Mouse (Mus musculus) c-Kit-positive CD71-negative TER-119-negative erythroid progenitor cells, embryonic 14.5 days (primary cell): ENCODE data around the gene Wdr81.
A peak's percentile ranks its signal among the peaks of the same experiment; 100 is the strongest.
"Not testable (repeated sequence)": the region's sequence is repeated elsewhere in the genome, so short reads cannot be mapped to it uniquely, and the experiment has no call there.

Source experiments
- DNase-seq: peaks from one replicate; pipeline ENCODE4 v3.0.0-alpha.2; 2013; ENCODE audit warnings: low read depth

Wdr81 gene

DNA sequence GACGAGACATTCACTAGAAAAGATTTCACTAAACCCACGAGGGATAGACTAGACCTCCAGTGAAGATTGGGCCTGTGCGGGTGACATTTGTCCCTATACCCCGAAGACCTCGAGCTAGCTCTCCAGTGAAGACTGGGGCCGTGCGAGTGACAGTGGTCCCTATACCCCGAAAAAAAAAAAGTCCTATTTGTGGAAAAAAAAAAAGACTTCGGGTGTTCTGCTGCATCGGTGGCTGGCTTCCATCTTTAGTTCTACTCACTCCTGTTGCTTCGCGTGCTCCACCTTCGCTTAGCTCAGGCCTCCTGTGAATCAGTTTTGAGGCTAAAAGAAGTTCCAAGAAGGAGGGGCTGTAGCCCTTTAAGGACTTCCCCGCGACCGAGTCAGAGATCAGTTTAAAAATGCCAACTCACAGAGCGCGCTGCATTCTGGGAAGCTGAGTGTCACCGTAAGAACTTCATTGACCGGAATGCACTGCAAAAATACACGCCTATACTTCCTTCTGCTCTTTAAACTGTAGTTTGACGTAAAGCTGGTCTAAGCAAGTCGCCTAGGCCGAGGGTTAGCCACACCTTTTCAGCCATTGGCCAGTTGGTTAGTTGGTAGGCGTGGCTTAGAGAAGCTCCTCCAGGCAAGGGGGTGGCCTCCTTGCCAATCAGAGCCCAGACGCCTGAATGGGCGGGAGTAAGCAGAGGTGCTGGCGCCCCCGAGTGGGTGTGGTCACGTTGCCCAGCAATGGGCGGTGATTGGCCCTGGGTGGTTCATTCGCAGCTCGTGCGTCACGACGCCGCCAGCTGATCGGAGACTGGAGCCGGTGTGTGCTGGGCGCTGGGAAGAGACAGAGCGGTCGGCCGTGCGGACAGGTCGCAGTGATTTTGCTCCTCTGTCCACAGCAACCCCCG lies 6.6 kb upstream of the Wdr81 start, which contains the start of gene Tlcd2:
TSS of gene Tlcd2 (plus strand) at position 872 of the 899 bp plus-strand sequence.
- DNase-seq = peak; percentile 99

DNA sequence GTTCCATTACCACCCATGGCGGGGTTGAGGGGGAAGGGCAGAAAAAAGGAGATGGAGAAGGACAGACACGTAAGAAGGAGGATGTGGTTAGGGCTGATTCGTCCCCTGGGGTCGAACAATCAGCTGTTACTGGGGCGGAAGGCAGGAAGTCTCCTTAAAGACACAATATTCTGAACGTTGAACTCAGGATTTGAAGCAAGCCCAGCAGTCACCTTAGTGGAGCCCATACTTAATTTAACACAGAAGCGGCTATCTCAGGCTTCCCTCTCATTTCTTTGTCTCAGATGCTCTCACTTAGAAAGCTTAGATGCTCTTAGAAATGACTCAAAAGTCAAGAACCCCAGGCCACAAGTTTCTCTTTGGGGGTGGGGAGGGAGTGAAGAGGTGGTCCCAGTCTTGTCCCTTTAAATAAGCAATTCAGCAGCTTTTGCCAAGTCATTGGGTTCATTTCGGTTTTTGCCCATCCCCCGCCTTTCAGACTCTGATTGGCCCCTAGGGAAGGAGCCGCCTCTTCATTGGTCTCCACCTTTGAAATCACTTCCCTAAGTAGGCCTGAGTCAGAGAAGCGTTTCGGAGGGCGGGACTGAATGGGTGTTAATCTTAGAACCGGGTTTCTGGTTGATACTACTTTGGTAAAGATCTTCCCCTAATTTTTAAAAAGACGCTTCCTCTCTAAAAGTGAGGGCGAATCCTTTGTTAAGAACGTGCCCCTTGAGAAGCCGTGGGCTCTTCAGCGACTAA lies 5.8 kb upstream of the Wdr81 start:
- peak; percentile 94 for DNase-seq

DNA sequence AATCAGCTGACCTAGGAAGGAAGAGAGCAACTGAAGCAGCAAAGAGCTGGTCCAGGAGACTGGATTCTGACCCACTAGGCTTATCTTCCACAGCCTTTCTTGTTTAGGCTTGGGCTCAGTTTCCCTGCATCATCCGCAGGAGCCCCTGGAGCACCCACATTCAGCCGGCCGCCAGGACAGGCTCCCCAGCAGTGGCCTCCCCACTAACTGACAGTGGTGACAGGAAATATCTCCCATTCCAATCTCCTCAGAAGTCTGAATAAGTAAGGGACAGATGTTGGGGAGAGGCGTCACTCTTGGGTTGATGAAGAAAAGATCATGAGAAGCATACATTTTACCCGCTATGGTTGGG lies 5.2 kb upstream of the Wdr81 start:
- no peak for DNase-seq

DNA sequence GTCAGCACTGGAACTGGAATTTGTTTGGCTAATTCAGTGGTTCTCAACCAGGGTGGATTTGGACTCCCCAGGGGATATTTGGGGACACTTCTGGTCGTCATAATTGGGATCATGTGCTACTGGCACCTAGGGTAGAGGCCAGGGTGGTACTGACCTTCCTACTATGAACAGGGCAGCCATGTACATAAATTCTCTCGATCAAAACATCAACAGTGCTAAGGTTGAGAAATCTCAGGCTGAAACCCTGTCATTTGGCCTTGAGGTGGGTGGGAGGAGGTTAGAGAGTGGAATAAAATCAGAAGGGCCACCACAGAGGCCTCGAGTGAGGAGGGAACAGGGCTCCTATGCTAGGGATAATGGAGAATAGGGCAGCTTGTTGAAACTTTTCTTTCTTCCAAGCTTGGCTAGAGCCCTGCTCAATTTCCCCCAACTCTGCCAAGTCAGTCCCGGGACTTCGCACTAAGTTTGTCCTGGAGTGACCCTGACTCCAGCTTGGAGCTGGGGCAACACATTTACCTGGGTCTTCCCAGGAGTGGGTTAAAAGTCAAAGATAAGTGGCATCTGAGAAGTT lies 4.7 kb upstream of the Wdr81 start:
- no peak for DNase-seq

DNA sequence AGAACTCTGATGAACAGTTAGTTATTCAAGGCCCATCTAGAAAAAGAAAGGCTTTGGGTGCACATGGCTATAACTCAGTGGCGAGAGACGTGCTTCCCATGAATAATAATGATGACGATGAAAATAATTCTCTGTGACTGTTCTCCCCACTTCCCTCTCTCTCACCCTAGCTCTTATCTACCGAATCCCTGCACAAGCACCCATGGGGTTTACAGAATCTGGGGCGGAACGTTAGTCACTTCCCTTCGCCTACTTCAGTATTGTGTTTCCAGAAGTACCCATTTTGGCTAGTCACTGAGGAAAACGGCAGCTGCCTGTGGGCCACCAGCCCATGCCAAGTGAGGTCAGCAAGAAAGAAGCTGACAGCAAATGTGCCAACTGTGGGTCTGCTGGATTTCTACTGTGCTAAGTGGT lies 4.1 kb upstream of the Wdr81 start:
- no peak for DNase-seq

DNA sequence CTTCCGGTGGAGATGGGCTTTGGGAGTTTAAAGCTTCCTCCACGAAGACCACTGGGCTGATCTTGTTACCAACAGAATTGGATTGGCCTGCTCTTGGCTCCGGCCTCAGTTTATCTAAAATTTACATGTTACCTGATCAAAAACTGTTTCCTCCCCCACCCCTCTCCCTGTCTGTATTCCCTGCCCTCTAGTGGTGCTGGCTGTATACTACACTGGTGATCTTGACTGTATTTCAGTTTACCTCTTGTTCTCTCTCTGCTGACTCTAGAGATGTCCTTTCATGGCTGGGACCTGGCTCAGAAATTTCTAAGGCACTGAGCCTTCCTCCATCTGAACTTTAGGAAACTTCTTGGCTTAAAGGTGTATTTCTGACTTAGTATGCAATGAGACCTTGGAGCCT lies 3.7 kb upstream of the Wdr81 start:
- DNase-seq = no peak

DNA sequence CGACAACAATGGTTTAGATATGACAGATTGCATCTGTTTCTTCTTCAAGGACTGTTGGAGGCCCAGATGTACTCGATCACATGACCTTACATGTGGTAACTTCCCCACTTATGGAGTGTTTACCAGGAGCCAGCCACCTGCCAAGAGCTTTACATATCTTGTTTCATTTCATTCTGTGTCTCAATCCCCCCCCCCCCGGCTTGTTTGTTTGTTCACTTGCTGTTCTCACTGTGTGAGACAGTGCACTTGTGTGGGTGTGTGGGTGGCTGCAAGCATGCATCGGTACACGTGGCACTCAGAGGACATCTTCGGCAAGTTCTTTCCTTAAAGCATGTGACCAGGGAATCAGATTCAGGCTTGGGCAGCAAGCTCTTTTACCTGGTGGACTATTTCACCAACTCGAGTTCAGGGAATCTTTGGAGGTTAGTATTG lies 1.9 kb upstream of the Wdr81 start:
- DNase-seq = no peak

DNA sequence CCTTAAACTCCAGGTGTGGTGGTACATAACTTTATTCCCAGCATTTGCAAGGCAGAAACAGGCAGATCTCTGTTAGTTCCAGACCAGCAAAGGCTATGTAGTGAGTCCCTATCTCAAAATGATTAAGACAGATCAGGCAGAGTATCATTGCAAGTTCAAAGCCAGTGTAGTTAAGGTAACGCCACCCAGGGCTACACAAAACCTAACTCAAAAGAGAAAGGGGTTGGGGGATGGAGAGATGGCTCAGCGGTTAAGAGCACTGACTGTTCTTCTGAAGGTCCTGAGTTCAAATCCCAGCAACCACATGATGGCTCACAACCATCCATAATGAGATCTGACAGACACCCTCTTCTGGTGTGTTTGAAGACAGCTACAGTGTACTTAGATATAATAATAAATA lies 1.5 kb upstream of the Wdr81 start:
- not testable (repeated sequence) for DNase-seq

DNA sequence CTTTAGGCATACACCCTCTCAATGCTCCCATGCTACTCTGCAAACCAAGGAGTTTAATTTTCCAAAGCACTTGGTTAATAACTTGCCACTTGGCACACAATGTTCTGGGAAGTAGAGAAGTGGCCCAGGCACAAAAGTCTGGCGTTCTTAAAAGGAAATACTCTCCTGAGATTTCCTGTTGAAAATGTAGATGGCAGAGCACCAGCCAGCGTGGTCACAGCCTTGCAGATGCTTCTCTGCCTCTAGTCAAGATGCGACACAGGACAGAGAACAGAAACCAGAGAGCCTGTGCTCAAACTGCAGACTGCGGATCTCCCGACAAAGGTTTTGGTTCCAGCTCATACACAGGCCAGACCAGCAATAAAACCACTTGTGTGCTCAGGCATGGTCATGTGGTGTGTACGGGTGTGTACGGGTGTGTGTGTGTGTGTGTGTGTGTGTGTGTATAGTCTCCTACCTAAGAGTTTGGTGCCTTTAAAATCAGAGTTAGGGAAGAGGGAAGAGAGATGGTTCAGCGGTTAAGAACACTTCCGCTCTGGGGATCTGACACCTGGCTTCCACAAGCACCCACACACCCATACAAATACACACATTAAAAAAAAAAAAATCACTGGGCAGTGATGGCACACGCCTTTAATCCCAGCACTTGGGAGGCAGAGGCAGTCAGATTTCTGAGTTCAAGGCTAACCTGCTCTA lies 672 bp upstream of the Wdr81 start:
- DNase-seq = no peak

DNA sequence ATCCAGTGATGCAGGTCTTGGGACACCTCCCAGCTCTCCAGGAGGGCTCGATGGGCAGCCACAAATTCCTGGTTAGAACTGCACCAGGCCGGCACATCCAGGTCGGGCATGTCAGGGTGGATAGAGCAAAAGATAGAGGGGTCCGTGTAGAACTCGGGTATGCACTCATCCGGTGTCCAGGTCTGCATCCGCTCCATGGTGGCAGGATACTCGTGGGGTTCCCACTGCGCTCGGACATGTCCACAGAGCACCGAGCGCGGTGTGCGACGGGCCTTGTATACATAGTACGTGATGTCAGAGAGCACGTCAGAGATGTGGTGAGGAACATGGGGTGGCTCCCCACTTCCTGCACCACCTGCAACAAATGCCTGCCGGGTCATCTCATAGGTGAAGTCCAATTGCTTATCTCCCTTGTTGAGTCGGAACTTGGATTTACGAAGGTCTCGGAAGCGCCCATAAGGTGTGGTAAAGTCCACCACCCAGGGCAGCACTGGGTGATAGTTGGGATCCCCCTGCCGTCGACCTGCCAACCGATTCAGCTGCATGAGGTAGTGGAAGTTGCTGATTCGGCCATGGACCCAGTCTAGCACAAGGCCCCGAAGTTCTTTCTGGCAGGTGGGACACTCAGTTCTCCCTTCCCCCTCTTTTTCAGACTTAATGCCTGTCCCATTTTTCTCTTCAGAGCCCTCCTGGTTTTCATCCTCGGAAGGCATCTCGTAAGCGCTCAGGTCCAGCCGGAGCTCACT lies 1.5 kb downstream of the Wdr81 start:
- no peak for DNase-seq

DNA sequence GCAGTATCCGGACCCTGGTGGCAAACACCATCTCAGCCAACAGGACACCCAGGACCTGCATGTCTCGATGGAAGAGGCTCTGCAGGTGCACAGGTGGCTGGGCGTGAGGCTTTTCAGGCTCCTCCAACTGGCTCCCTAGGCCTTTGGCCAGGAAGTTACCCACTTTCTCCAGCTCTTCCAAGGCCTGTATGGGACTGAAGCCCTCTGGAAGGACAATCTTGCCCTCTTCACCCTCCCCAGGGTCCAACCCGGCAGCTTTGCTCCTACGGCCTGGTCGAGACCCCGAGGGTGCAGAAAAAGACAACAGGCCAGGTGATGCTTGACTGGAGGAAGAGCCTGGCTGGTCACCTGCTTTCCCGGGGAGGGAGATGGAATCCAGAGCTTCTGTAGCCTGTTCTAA lies 2.4 kb downstream of the Wdr81 start:
- DNase-seq = no peak

DNA sequence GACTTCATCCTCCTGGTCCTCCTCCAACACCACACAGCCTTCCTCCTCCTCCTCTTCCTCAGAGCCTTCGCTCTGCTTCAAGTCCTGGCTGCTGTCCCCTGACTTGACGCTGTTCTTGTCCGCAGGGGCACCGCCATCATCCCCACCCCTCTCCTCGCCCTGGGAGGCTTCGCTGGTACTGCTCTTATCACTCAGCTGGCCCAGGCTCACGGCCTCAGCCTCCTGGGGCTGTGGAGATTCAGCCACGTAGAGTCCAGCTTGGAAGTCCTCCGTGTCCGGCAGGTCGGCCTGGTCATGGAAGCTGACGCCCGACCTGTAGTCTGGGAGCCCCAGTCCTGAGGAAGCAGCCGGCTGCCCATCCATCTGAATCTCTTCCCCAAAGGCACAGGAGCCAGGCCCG lies 3.6 kb downstream of the Wdr81 start:
- no peak for DNase-seq

DNA sequence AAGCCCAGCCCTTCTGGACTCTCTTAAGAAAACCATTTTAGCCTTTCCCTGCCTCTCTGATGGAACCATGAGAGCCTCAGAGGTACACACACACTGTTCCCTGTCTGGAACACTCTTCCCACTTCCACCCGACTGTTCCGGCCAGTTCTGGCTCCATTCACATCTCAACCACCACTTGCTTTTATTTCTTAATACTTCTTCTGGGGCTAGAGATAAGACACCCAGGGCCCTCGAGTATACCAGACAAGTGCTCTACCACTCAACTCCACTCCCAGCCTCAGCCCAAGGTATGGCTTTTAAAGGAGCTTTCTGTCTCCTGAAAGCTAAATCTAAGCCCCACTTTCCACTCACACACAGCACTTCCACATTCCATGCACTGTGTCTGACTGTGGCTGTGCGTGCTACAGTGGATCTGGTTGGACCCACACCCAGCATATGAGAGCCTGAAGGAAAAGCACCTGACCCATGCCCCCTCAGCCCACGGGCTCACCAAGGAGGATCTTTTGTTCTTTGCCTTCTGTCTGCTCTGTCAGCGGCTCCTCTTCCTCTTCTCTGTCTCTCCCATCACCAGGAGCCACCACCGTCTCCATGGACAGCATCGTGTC lies 4.1 kb downstream of the Wdr81 start:
- no peak for DNase-seq

DNA sequence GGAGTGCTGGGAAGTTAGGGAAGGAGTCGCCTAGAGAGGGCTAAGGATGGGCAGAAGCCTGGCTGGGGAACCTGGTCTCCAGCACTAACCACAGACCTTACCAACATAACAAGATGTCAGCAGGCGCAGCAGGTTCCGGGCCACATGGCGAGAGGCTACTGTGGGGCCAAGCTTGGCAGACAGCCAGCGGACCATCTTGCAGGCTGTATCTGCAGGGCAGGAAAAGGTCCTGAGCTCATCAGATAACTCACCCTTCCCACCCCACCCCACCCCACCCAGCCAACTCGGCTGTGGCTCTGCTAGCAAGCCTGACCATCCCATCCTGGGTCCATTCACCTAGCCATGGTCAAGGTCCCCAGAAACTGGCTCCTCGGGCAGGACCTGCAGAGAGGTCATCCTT lies 4.8 kb downstream of the Wdr81 start:
- DNase-seq = no peak

DNA sequence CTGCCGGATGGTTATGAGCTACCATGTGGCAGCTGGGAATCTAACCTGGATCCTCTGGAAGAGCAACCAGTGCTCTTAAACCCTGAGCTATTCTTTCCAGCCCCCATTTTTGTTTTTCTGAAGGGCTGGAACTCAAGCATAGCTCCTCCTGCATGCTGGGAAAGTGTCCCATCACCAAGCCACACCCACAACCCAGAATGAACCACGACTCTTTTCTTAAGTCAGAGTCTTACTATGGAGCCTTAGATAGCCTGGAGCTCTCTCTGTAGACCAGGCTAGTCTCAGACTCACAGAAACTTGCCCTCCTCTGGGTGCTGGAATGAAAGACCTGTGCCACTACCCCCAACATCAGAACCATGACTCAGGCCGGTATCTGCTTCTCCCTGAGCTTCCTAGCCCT lies 5.9 kb downstream of the Wdr81 start:
- no peak for DNase-seq

DNA sequence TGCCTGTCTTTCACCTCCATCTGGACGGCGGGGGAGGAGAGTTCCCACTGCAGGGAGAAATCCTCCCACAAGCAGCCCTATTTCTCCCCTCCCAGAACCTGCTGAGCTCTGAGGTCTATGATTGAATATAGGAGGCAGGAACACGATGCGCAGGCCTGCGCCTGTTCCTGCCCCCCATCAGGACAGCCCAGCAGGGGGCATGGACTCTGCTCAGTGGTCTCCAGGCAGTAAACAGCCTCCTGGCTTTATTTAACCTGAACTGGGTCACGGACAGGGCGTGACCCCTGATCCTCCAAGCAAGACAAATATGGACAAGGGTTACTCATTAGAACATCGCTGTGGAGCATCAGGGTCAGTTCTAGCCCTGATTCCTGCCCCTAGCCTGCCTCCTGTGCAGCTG lies 10.8 kb downstream of the Wdr81 start:
- no peak for DNase-seq

DNA sequence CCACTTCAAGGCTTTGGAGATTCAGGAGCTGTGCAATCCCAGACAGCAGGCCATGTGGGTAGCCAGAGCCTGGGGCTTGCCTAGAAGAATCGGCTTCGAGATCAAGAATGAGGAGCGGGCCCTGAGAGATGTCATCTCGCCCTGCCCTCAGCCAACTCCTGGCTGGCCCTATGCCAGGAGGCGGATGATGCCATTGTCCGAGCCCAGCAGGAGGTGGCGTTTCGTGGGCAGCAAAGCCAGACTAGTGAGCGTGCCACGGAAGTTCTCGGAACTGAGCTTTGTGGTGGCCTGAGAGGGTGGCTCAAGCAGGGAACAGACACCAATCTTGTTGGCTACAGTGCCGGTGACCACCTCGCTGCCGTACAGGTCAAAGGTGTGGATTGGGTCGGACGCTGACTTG lies 12.9 kb downstream of the Wdr81 start:
- no peak for DNase-seq

DNA sequence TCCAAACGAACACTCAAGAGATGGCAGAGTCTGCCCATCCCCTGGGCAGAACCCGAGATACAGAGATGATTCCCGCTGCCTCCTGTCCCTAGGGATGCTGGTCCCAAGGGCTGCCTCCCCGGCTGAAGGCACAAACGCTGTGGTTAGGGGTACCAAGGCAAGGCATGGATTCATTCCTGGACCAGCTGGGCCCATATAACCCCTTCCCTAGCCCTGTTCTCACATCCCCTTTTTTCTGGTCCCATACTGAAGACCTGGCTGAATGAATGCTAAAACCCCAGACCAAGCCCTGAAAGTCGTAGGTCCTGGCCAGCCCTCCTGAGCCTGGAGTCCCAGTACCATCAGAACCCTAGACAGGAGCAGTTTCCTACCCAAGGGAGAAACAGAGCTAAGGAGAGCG lies 13.5 kb downstream of the Wdr81 start:
- no peak for DNase-seq

DNA sequence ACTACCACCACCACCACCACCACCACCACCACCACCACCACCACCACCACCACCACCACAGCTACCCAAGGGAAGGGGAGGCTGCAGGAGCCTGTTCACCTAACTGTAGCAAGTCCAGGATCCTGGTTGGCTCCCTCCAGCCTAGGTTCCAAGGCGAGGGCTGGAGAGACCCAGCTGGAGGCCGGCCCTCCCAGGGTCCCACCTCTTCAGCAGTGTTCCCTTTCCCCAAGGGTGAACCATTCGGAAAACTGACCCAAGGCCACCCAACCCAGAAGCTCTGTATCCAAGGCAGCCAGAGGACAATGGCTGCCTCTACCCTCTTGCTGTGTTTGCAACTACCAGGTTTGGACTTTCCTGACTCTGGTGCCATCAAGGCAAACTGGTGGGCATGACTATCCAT lies 14.6 kb downstream of the Wdr81 start:
- no peak for DNase-seq

DNA sequence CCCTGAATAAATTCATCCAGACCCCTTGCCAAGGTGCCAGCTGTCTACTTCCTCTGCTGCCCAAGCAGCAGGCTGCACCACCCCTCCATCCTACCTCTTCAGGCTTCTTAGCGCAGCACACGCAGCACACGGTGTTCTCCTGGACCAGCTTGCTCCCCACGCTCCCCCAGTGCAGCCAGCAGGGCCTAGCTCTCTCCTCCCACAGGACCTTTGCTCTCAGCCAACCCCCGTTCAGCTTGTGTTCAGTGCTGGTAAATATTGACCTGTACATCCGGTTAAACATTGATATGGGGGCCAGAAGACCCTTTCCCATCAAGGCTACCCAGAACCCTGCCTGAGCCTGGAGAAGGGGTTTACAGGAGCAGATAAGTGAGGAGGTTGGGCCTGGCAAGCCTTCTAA lies 15.2 kb downstream of the Wdr81 start, which contains the start of gene Serpinf2:
TSS of gene Serpinf2 (minus strand) at position 229 of the 400 bp plus-strand sequence.
- DNase-seq = no peak

DNA sequence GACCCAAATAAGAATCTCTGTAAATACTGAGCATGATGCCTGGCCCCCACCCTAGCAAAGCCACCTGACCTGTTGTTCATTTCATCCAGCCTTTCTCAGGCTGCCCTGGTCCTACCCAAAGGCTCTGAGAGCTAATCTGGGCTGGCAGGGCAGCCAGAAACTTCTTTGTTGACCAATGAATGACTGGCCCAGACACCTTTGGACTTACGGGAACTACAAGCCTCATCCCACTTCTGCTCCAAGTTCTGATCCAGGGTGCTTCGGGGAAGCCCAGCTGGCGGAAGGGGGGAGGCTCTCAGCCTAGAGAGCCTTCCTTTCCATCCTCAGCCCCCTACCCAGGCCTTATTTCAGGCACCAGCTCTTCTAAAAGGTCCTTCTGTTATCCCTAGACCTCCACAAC lies 15.7 kb downstream of the Wdr81 start:
- DNase-seq = no peak
